Mouse (Mus musculus): ENCODE results near the gene Babam2. TPM values are rescaled to one million over a fixed set of nuclear protein-coding genes. Genes with fewer than 3 reads are reported as not detected.

The Babam2 gene
- total and polyA plus RNA-seq, 3 experiments: 25.2 to 32.9 (median 28.4) TPM

DNA sequence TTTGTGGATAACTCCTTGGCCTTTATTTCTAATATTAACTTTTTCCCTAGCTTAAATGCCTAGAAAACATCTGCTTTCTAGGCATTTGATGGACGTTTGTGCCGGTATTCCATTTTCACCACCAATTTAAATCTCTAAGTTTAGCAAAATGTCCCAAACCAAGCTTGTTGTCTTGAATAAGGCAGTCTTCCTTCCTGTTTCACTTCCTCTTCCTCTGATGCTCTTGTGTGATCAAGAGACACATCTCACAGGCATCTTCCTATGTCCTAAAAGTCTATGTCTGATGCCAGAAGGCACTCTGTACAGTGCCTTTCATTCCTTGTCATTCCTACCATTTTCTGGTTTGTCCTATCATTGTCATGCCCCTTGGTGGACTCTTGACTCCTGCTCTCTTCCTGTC, 210.5 kb downstream of the Babam2 start:
- WGBS: 49% methylated on average over 2 of the region's 2 CpGs
- peaks cover 3% of the 10 kb centered on the region; the same call in 1 of the 2 replicates for H3K36me3 ChIP-seq (ENCODE audit: control insufficient read depth, insufficient read depth, low read length)
- H3K4me3 ChIP-seq: no peak overlapping the region
- DNase-seq: no peak
- no peaks in the 10 kb centered on the region for H3K79me2 ChIP-seq (replicated peaks; ENCODE audit: control insufficient read depth, insufficient read depth, low read length)
- H3K27ac ChIP-seq: no peak overlapping the region
- no peak overlapping the region for H3K9ac ChIP-seq (ENCODE audit: low read depth, low read length)
- no peak for TF ChIP-seq CTCF (IDR thresholded peaks at IDR 0.05)
- TF ChIP-seq POLR2A (IDR thresholded peaks at IDR 0.05; ENCODE audit: insufficient read depth, low read depth, low read length): no peak
- TF ChIP-seq EP300 (IDR thresholded peaks at IDR 0.05; ENCODE audit: insufficient read depth, low read depth, low read length): no peak
- intact Hi-C loops (cut with DNase I): no loop called here
- H3K27me3 ChIP-seq (ENCODE audit: control insufficient read depth, insufficient read depth, low read length): no peaks in the 10 kb centered on the region
- peaks cover 2% of the 10 kb centered on the region; the same call in 1 of the 2 replicates for H3K4me1 ChIP-seq (ENCODE audit: control insufficient read depth, insufficient read depth, low read length)

DNA sequence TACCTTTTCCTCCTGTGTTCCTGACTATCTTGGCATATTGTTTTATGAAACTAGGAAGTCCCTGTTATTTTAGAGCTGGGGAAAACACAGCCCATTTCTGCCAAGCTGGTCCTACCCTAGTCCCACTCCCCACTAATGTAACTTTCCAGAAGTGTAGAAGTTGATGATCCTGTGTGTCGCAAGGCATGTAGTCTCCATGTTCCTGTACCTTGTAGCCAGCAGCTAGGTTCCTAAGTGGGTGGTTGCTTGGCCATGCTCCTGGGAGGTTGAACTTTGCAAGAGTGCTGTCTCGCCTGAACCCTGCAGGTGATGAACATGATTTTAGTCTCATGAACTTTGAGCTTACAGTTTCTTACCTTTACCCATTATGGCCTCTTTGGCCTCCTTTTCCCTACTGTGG, 211.3 kb downstream of the Babam2 start:
- no peak overlapping the region for H3K27ac ChIP-seq
- no peak for DNase-seq
- TF ChIP-seq POLR2A (IDR thresholded peaks at IDR 0.05; ENCODE audit: insufficient read depth, low read depth, low read length): no peak
- TF ChIP-seq EP300 (IDR thresholded peaks at IDR 0.05; ENCODE audit: insufficient read depth, low read depth, low read length): no peak
- no peak for TF ChIP-seq CTCF (IDR thresholded peaks at IDR 0.05)
- H3K4me3 ChIP-seq: no peak overlapping the region
- peaks cover 2% of the 10 kb centered on the region; the same call in 1 of the 2 replicates for H3K4me1 ChIP-seq (ENCODE audit: control insufficient read depth, insufficient read depth, low read length)
- no peaks in the 10 kb centered on the region for H3K79me2 ChIP-seq (replicated peaks; ENCODE audit: control insufficient read depth, insufficient read depth, low read length)
- H3K27me3 ChIP-seq (ENCODE audit: control insufficient read depth, insufficient read depth, low read length): no peaks in the 10 kb centered on the region
- intact Hi-C loops (cut with DNase I): no loop called here
- peaks cover 3% of the 10 kb centered on the region; the same call in 1 of the 2 replicates for H3K36me3 ChIP-seq (ENCODE audit: control insufficient read depth, insufficient read depth, low read length)
- no peak overlapping the region for H3K9ac ChIP-seq (ENCODE audit: low read depth, low read length)
- WGBS: 97% methylated on average over 2 of the region's 2 CpGs

DNA sequence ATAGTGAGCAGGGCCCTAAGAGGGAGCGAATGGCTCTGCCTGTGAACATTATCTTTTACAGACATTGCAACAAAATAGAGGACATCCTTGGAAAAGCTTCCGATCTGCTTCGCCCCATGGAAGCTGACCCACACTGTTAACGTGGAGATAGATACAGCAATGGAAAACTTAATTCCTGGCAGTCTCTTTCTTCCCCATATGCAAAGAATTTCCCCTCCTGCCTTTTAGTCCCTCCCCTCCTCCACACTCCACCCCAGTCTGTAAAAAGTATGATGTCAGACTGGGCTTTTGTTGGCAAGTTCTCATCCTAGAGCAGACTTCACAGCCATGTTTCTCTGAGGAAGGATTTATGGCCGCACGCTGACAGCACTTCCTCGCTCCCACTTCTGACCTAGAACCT, 218.8 kb downstream of the Babam2 start:
- H3K79me2 ChIP-seq (replicated peaks; ENCODE audit: control insufficient read depth, insufficient read depth, low read length): no peaks in the 10 kb centered on the region
- H3K36me3 ChIP-seq (ENCODE audit: control insufficient read depth, insufficient read depth, low read length): peaks cover 2% of the 10 kb centered on the region; the same call in 1 of the 2 replicates
- H3K4me1 ChIP-seq (ENCODE audit: control insufficient read depth, insufficient read depth, low read length): peaks cover 2% of the 10 kb centered on the region; the same call in 1 of the 2 replicates
- TF ChIP-seq CTCF (IDR thresholded peaks at IDR 0.05) (no peak), EP300 (IDR thresholded peaks at IDR 0.05; ENCODE audit: insufficient read depth, low read depth, low read length) (no peak), POLR2A (IDR thresholded peaks at IDR 0.05; ENCODE audit: insufficient read depth, low read depth, low read length) (no peak)
- no peaks in the 10 kb centered on the region for H3K27me3 ChIP-seq (ENCODE audit: control insufficient read depth, insufficient read depth, low read length)
- no peak overlapping the region for H3K27ac ChIP-seq
- H3K4me3 ChIP-seq: no peak overlapping the region
- intact Hi-C loops (cut with DNase I): no loop called here
- 69% methylated on average over 7 of the region's 7 CpGs for WGBS
- no peak overlapping the region for H3K9ac ChIP-seq (ENCODE audit: low read depth, low read length)
- no peak for DNase-seq

DNA sequence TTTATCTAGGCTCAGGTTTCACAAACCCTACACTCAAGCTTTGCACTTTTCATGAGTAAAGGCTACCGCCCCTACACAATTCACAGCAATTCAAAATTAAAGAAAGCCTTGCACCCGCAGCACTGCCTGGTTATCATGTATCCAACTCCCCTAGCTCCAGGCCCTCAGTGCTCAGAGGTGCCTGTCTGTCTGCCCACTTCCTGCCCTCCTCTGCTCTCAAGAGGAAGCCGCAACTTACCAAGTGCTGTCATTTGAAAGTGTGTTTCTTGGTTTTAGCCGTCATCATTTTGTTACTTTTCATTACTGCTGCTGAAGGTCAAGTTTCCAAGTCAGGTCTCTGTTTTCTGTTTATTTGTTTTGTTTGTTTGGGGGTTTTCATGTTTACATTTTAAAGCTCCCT, 221.1 kb downstream of the Babam2 start:
- Histone ChIP-seq H3K4me1 (ENCODE audit: control insufficient read depth, insufficient read depth, low read length) (peaks cover 2% of the 10 kb centered on the region; the same call in 1 of the 2 replicates), H3K4me3 (no peak overlapping the region), H3K9ac (ENCODE audit: low read depth, low read length) (no peak overlapping the region), H3K36me3 (ENCODE audit: control insufficient read depth, insufficient read depth, low read length) (peaks cover 2% of the 10 kb centered on the region; the same call in 1 of the 2 replicates), H3K27ac (no peak overlapping the region), H3K27me3 (ENCODE audit: control insufficient read depth, insufficient read depth, low read length) (no peaks in the 10 kb centered on the region), H3K79me2 (replicated peaks; ENCODE audit: control insufficient read depth, insufficient read depth, low read length) (no peaks in the 10 kb centered on the region)
- intact Hi-C loops (cut with DNase I): no loop called here
- no peak for DNase-seq
- TF ChIP-seq CTCF (IDR thresholded peaks at IDR 0.05): no peak
- no peak for TF ChIP-seq POLR2A (IDR thresholded peaks at IDR 0.05; ENCODE audit: insufficient read depth, low read depth, low read length)
- TF ChIP-seq EP300 (IDR thresholded peaks at IDR 0.05; ENCODE audit: insufficient read depth, low read depth, low read length): no peak
- 91% methylated on average over 4 of the region's 4 CpGs for WGBS

DNA sequence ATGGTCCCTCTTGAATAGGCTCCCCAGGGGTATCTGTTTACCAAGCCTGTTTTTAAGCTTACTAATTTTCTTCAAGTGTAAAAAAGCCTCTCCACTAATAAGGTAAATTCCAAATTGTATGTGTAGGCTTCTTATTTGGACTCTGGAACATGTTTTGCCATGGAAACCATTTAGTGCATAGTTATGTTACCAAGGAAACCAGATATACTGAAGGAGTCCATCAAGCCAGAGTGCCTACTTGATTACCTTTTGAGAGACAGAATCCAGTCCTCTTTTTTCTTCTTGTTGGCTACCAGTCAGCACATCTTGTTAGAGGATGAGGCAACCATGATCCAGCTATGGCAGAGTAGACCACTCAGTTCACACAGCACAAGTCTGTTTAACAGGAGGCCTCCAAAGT, 222.6 kb downstream of the Babam2 start:
- Histone ChIP-seq H3K79me2 (replicated peaks; ENCODE audit: control insufficient read depth, insufficient read depth, low read length) (no peaks in the 10 kb centered on the region), H3K4me1 (ENCODE audit: control insufficient read depth, insufficient read depth, low read length) (peaks cover 2% of the 10 kb centered on the region; the same call in 1 of the 2 replicates), H3K4me3 (no peak overlapping the region), H3K36me3 (ENCODE audit: control insufficient read depth, insufficient read depth, low read length) (peaks cover 2% of the 10 kb centered on the region; the same call in 1 of the 2 replicates), H3K9ac (ENCODE audit: low read depth, low read length) (no peak overlapping the region), H3K27ac (no peak overlapping the region), H3K27me3 (ENCODE audit: control insufficient read depth, insufficient read depth, low read length) (no peaks in the 10 kb centered on the region)
- no peak for TF ChIP-seq POLR2A (IDR thresholded peaks at IDR 0.05; ENCODE audit: insufficient read depth, low read depth, low read length)
- no peak for TF ChIP-seq CTCF (IDR thresholded peaks at IDR 0.05)
- TF ChIP-seq EP300 (IDR thresholded peaks at IDR 0.05; ENCODE audit: insufficient read depth, low read depth, low read length): no peak
- intact Hi-C loops (cut with DNase I): no loop called here
- DNase-seq: no peak

DNA sequence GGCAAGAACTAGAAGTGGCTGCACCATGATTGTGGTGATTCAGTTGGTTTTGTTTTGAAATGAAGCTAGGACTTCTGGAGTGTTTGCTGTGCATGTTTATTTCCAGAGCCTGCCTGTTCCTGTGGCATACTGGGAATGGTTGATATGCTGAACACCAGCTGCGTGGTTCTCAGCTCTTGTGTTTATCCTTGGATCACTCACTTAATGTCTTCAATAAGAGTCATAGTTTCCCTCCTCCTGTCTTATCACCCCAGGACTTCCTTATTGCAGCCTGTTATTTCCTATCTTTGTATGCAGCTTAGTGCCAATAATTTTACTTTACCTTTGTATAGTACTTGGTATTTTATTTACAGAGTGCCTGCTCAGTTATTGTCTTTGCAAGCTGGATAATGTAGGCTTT, 223.4 kb downstream of the Babam2 start:
- DNase-seq: no peak
- peaks cover 2% of the 10 kb centered on the region; the same call in 1 of the 2 replicates for H3K4me1 ChIP-seq (ENCODE audit: control insufficient read depth, insufficient read depth, low read length)
- TF ChIP-seq EP300 (IDR thresholded peaks at IDR 0.05; ENCODE audit: insufficient read depth, low read depth, low read length) (no peak), CTCF (IDR thresholded peaks at IDR 0.05) (no peak), POLR2A (IDR thresholded peaks at IDR 0.05; ENCODE audit: insufficient read depth, low read depth, low read length) (no peak)
- WGBS: 47% methylated on average over 1 of the region's 1 CpGs
- no peaks in the 10 kb centered on the region for H3K79me2 ChIP-seq (replicated peaks; ENCODE audit: control insufficient read depth, insufficient read depth, low read length)
- H3K27me3 ChIP-seq (ENCODE audit: control insufficient read depth, insufficient read depth, low read length): no peaks in the 10 kb centered on the region
- H3K9ac ChIP-seq (ENCODE audit: low read depth, low read length): no peak overlapping the region
- intact Hi-C loops (cut with DNase I): no loop called here
- H3K4me3 ChIP-seq: no peak overlapping the region
- H3K27ac ChIP-seq: no peak overlapping the region
- H3K36me3 ChIP-seq (ENCODE audit: control insufficient read depth, insufficient read depth, low read length): peaks cover 2% of the 10 kb centered on the region; the same call in 1 of the 2 replicates
